Mouse (Mus musculus) small intestine, adult 10 weeks (tissue): ENCODE data around the gene Minar1. TPM values are rescaled to one million over a fixed set of nuclear protein-coding genes. Genes with fewer than 3 reads are reported as not detected.

ENCODE experiments used
- polyA plus RNA-seq: library from polyadenylated mRNA; stranded (reverse); fragments of 350-450 nt; fragmentation: Illumina TruSeq; extraction: RNeasy Lipid Tissue Mini Kit (QIAGEN cat#74804); gene quantifications from one replicate; pipeline ENCODE4 v1.2.3, GENCODE M21; 2014; ENCODE audit warnings: low replicate concordance

The Minar1 gene
- polyA plus RNA-seq, result 0.19 TPM

GRCm38 (mm10) chr9:89623006-89623760 lies at the start of gene Minar1:
Gene Minar1, minus strand, starts transcription at chr9:89623125.

Other genes starting within 250 kb of the Minar1 start
- gene Tmed3, start 81.9 kb upstream of the Minar1 start, polyA plus RNA-seq, result 6.8 TPM
- not detected for gene Ankrd34c, start 115.3 kb upstream of the Minar1 start, polyA plus RNA-seq